Mouse (Mus musculus) bone marrow, adult 2 months (tissue): ENCODE measurements around the gene Gjb5.

Source experiments
- CTCF ChIP-seq: fragments of 200-500 bp; IDR thresholded peaks from 2 replicates; pipeline ENCODE4 v1.5.1; 2011; ENCODE audit warnings: low read length, control low read depth; ENCODE audit not compliant: control insufficient read depth, insufficient read depth
- POLR2A ChIP-seq: fragments of 200-500 bp; IDR thresholded peaks from 2 replicates; pipeline ENCODE4 v1.6.1; 2011; ENCODE audit warnings: low read depth, mild to moderate bottlenecking, control low read depth, low read length, borderline replicate concordance; ENCODE audit not compliant: control insufficient read depth

- TF ChIP-seq POLR2A (no peak), CTCF (no peak)
Observed at GRCm38 (mm10) chr4:127345000-127345399, 13.0 kb downstream of the Gjb5 start.
